Mouse (Mus musculus) urinary bladder, postnatal 0 days (tissue): Measurements from ENCODE around the gene Alk. TPM values are rescaled to one million over a fixed set of nuclear protein-coding genes. Genes with fewer than 3 reads are reported as not detected.

Experiments
- polyA plus RNA-seq: library from polyadenylated mRNA; unstranded; fragments of >200 nt; fragmentation: Nextera tagmentation; extraction: Ambion mirVana; gene quantifications from 2 replicates; pipeline ENCODE4 v1.2.1, GENCODE M21; 2015

Gene Alk
- 0.04 and 0.11 TPM in 2 replicates for polyA plus RNA-seq

GRCm38 (mm10) chr17:72604610-72604980, at the start of gene Alk:
Alk (minus strand) TSS chr17:72604627.

Other genes with a start within 250 kb of the Alk start
- gene Ypel5, start 231.8 kb upstream of the Alk start, polyA plus RNA-seq, result 57.5 and 60.3 TPM in 2 replicates